Mouse (Mus musculus) cerebellum, adult 2 months (tissue): ENCODE results near the gene Aes. TPM values are rescaled to one million over a fixed set of nuclear protein-coding genes. Genes with fewer than 3 reads are reported as not detected.

Experiments used
- DNase-seq, 2 experiments: peaks; one replicate each; pipeline ENCODE4 v3.0.0; 2021
- H3K27ac ChIP-seq: fragments of 200-500 bp; 2 replicates; pipeline ENCODE4 v1.5.1; 2012; ENCODE audit warnings: low read length, control low read depth, inconsistent platforms; ENCODE audit not compliant: insufficient read depth
- H3K27me3 ChIP-seq: fragments of 200-500 bp; 2 replicates; pipeline ENCODE4 v1.6.1; 2012; ENCODE audit warnings: inconsistent platforms, mild to moderate bottlenecking, low read length, moderate library complexity; ENCODE audit not compliant: control insufficient read depth, insufficient read depth
- H3K4me1 ChIP-seq: fragments of 200-500 bp; 2 replicates; pipeline ENCODE4 v1.6.1; 2011; ENCODE audit warnings: low read length; ENCODE audit not compliant: control insufficient read depth, insufficient read depth
- H3K4me3 ChIP-seq: fragments of 200-500 bp; replicated peaks from 2 replicates; pipeline ENCODE3; 2011; ENCODE audit warnings: mild to moderate bottlenecking, low read depth, low read length, control low read depth; ENCODE audit not compliant: insufficient read depth
- CTCF ChIP-seq: fragments of 200-500 bp; IDR thresholded peaks from 2 replicates; pipeline ENCODE4 v1.5.1; 2011; ENCODE audit warnings: low read depth, mild to moderate bottlenecking, control low read depth, low read length, moderate library complexity, borderline replicate concordance; ENCODE audit not compliant: insufficient read depth
- POLR2A ChIP-seq: fragments of 200-500 bp; IDR thresholded peaks from 2 replicates; pipeline ENCODE4 v1.6.1; 2011; ENCODE audit warnings: low read length, control low read depth, borderline replicate concordance; ENCODE audit not compliant: insufficient read depth
- WGBS: fragments of 180-500 bp; shearing (Covaris S2); methylation state at CpG from one replicate; pipeline ENCODE4 v1.1.7; 2018; 5-methylcytosine and 5-hydroxymethylcytosine counted together
- polyA plus RNA-seq: library from polyadenylated mRNA; depleted of rRNA; stranded (reverse); fragments of >200 nt; gene quantifications from 2 replicates; pipeline ENCODE4 v1.2.3, GENCODE M21; 2012

Aes gene
- polyA plus RNA-seq, 1 experiment: 1,168 TPM

- H3K27ac ChIP-seq: no peak overlapping the region
- no peaks in the 10 kb centered on the region for H3K27me3 ChIP-seq
- no peak for DNase-seq
- H3K4me3 ChIP-seq: no peak overlapping the region
- H3K4me1 ChIP-seq: peaks cover 47% of the 10 kb centered on the region
- no peak for TF ChIP-seq POLR2A
- TF ChIP-seq CTCF: no peak
- 46% methylated on average over 20 of the region's 20 CpGs for WGBS
Observed at GRCm38 (mm10) chr10:81565257-81566228, 6.3 kb downstream of the Aes start.

- DNase-seq: no peak
- 38% methylated on average over 16 of the region's 16 CpGs for WGBS
- H3K4me1 ChIP-seq: peaks cover 41% of the 10 kb centered on the region
- no peak overlapping the region for H3K4me3 ChIP-seq
- H3K27me3 ChIP-seq: no peaks in the 10 kb centered on the region
- no peak for TF ChIP-seq POLR2A
- H3K27ac ChIP-seq: no peak overlapping the region
Observed at GRCm38 (mm10) chr10:81568381-81569191, 9.3 kb downstream of the Aes start.

GRCm38 (mm10) chr10:81569507-81570237 lies 10.4 kb downstream of the Aes start:
- Histone ChIP-seq H3K27me3 (no peaks in the 10 kb centered on the region), H3K4me3 (no peak overlapping the region), H3K27ac (no peak overlapping the region), H3K4me1 (peaks cover 35% of the 10 kb centered on the region)
- WGBS: 89% methylated on average over 9 of the region's 9 CpGs
- no peak for TF ChIP-seq CTCF
- TF ChIP-seq POLR2A: no peak
- no peak for DNase-seq

- no peaks in the 10 kb centered on the region for H3K27me3 ChIP-seq
- peaks cover 34% of the 10 kb centered on the region for H3K4me1 ChIP-seq
- TF ChIP-seq POLR2A (no peak), CTCF (no peak)
- peak overlapping the region; percentile 87 for H3K4me3 ChIP-seq
- DNase-seq: no peak
- 8% methylated on average over 11 of the region's 11 CpGs for WGBS
- H3K27ac ChIP-seq: peak overlapping the region; percentile 49; the same call in 1 of the 2 replicates
Observed at GRCm38 (mm10) chr10:81570238-81570800, 11.0 kb downstream of the Aes start.

- Histone ChIP-seq H3K4me1 (peaks cover 30% of the 10 kb centered on the region), H3K27me3 (no peaks in the 10 kb centered on the region)
Observed at GRCm38 (mm10) chr10:81570831-81571500, 11.7 kb downstream of the Aes start.

GRCm38 (mm10) chr10:81571501-81571876 lies 12.2 kb downstream of the Aes start:
- H3K27ac ChIP-seq: peak overlapping the region; percentile 91
- no peaks in the 10 kb centered on the region for H3K27me3 ChIP-seq
- TF ChIP-seq CTCF: no peak
- peak; percentile 44; the same call in 1 of the 2 replicates for TF ChIP-seq POLR2A
- H3K4me3 ChIP-seq: peak overlapping the region; percentile 87
- WGBS: under 1% methylated on average over 18 of the region's 18 CpGs
- H3K4me1 ChIP-seq: peaks cover 33% of the 10 kb centered on the region
- peak; percentile 99 to 100 for DNase-seq

More at GRCm38 (mm10) chr10:81570831-81571500, 11.7 kb downstream of the Aes start:
- TF ChIP-seq CTCF (no peak), POLR2A (peak; percentile 22; the same call in 1 of the 2 replicates)
- under 1% methylated on average over 33 of the region's 34 CpGs for WGBS
- Histone ChIP-seq H3K4me3 (peak overlapping the region; percentile 87), H3K27ac (peak overlapping the region; percentile 67; the same call in 1 of the 2 replicates)
- DNase-seq: peak; percentile 96 to 97
